Mouse (Mus musculus): ENCODE measurements around the gene Fam180a.

DNA sequence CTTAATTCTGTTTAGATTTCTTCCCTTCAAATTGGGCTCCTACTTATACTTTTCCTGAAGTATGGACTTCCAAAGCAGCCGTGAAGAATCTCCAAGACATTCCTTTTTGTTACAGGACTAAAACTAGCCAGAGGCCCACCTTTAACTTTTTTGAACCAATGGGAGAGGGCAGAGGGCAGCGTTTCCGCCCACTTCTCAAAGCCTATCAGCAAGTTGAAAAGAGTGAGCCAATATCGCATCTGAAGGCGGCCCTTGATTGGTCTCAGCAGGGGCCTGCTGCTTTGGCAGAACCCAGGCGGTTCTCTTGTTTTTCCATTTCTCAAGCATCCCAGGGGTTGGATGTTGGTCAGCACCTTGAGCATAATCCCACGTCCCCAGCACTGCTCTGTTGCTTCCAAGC lies 17.9 kb downstream of the Fam180a start, which contains the start of gene Slc13a4:
- TF ChIP-seq POLR2A (IDR thresholded peaks at IDR 0.05; ENCODE audit: borderline replicate concordance, insufficient read depth, low read length) = no peak
- no peak for TF ChIP-seq CTCF (IDR thresholded peaks at IDR 0.05; ENCODE audit: borderline replicate concordance, insufficient read depth, low read depth, low read length)

Data from cerebellum, adult 2 months (tissue).